Mouse (Mus musculus) forebrain, embryonic 14.5 days (tissue): ENCODE results near the gene Pik3r1. TPM values are rescaled to one million over a fixed set of nuclear protein-coding genes. Genes with fewer than 3 reads are reported as not detected.

Experiments used
- ATAC-seq: fragments of 200-750 bp; cut with Nextera tagmentation; 2 replicates; pipeline ENCODE4 v1.8.0; 2017; ENCODE audit warnings: mild to moderate bottlenecking, moderate library complexity
- DNase-seq: peaks from one replicate; pipeline ENCODE4 v3.0.0-alpha.2; 2015; ENCODE audit warnings: low spot score
- H3K27ac ChIP-seq: fragments of 300-500 bp; sonication (generic); 2 replicates; pipeline ENCODE4 v1.5.1; 2014; ENCODE audit warnings: low read depth, mild to moderate bottlenecking, control low read depth, low read length, moderate library complexity
- H3K27me3 ChIP-seq: fragments of 300-500 bp; sonication (generic); replicated peaks from 2 replicates; pipeline ENCODE4 v1.6.1; 2014; ENCODE audit warnings: low read length, control low read depth, mixed read lengths; ENCODE audit not compliant: control insufficient read depth, insufficient read depth
- H3K36me3 ChIP-seq: fragments of 300-500 bp; sonication (generic); 2 replicates; pipeline ENCODE4 v1.6.1; 2014; ENCODE audit warnings: low read length, control low read depth; ENCODE audit not compliant: control insufficient read depth, insufficient read depth
- H3K4me1 ChIP-seq: fragments of 300-500 bp; sonication (generic); 2 replicates; pipeline ENCODE4 v1.6.1; 2014; ENCODE audit warnings: antibody characterized with exemption, low read length, control low read depth; ENCODE audit not compliant: control insufficient read depth, insufficient read depth
- H3K4me2 ChIP-seq: fragments of 300-500 bp; sonication (generic); 2 replicates; pipeline ENCODE4 v1.6.1; 2014; ENCODE audit warnings: mild to moderate bottlenecking, control low read depth, low read length
- H3K4me3 ChIP-seq: fragments of 300-500 bp; sonication (generic); 2 replicates; pipeline ENCODE4 v1.5.1; 2014; ENCODE audit warnings: low read depth, low read length, control low read depth
- H3K9ac ChIP-seq: fragments of 300-500 bp; sonication (generic); 2 replicates; pipeline ENCODE4 v1.6.1; 2014; ENCODE audit warnings: mild to moderate bottlenecking, low read length, control low read depth, moderate library complexity
- H3K9me3 ChIP-seq: fragments of 300-500 bp; sonication (generic); replicated peaks from 2 replicates; pipeline ENCODE4 v1.6.1; 2016; ENCODE audit warnings: low read length, control low read depth, mixed read lengths; ENCODE audit not compliant: control insufficient read depth
- WGBS: fragments of 180-500 bp; shearing (Covaris S2); extraction: QIAGEN DNeasy Blood & Tissue Kit; methylation state at CpG from one replicate; pipeline ENCODE4 v1.1.7; 2014; 5-methylcytosine and 5-hydroxymethylcytosine counted together
- polyA plus RNA-seq: library from polyadenylated mRNA; unstranded; fragments of >200 nt; fragmentation: Nextera tagmentation; extraction: Ambion mirVana; gene quantifications from 2 replicates; pipeline ENCODE4 v1.2.1, GENCODE M21; 2014

The Pik3r1 gene
- polyA plus RNA-seq, 1 experiment from 2014 or later: 26.8 TPM

- Histone ChIP-seq H3K4me1 (0 out of 2 replicates have a peak, but pooled peaks cover 2% of the 10 kb centered on the region), H3K9ac (no peak overlapping the region), H3K4me2 (no peak overlapping the region), H3K27me3 (no peaks in the 10 kb centered on the region), H3K4me3 (no peak overlapping the region), H3K27ac (no peak overlapping the region), H3K9me3 (no peaks in the 10 kb centered on the region), H3K36me3 (no peaks in the 10 kb centered on the region)
- ATAC-seq: no peak
- 83% methylated on average over 16 of the region's 16 CpGs for WGBS
- no peak for DNase-seq
Measured at GRCm38 (mm10) chr13:101736521-101737387, 31.3 kb downstream of the Pik3r1 start.

- 0 out of 2 replicates have a peak, but pooled peaks cover 2% of the 10 kb centered on the region for H3K4me1 ChIP-seq
- H3K4me3 ChIP-seq: no peak overlapping the region
- WGBS: 67% methylated on average over 8 of the region's 8 CpGs
- no peak overlapping the region for H3K4me2 ChIP-seq
- no peak; the same call in 1 of the 2 replicates for ATAC-seq
- DNase-seq: peak; percentile 58
- no peak overlapping the region for H3K9ac ChIP-seq
- no peaks in the 10 kb centered on the region for H3K36me3 ChIP-seq
- no peaks in the 10 kb centered on the region for H3K9me3 ChIP-seq
- H3K27me3 ChIP-seq: no peaks in the 10 kb centered on the region
- no peak overlapping the region for H3K27ac ChIP-seq
Measured at GRCm38 (mm10) chr13:101735364-101736120, 32.5 kb downstream of the Pik3r1 start.

GRCm38 (mm10) chr13:101734227-101734626 lies 33.8 kb downstream of the Pik3r1 start:
- 67% methylated on average over 7 of the region's 7 CpGs for WGBS
- Histone ChIP-seq H3K4me3 (no peak overlapping the region), H3K9me3 (no peaks in the 10 kb centered on the region), H3K36me3 (no peaks in the 10 kb centered on the region), H3K9ac (no peak overlapping the region), H3K4me1 (peaks cover 11% of the 10 kb centered on the region; the same call in 1 of the 2 replicates), H3K4me2 (no peak overlapping the region), H3K27ac (no peak overlapping the region), H3K27me3 (no peaks in the 10 kb centered on the region)
- DNase-seq (no peak), ATAC-seq (no peak)

GRCm38 (mm10) chr13:101732675-101733074 lies 35.3 kb downstream of the Pik3r1 start:
- Histone ChIP-seq H3K27me3 (no peaks in the 10 kb centered on the region), H3K36me3 (no peaks in the 10 kb centered on the region), H3K27ac (no peak overlapping the region), H3K4me1 (peaks cover 9% of the 10 kb centered on the region; the same call in 1 of the 2 replicates), H3K4me3 (no peak overlapping the region), H3K9ac (no peak overlapping the region), H3K4me2 (no peak overlapping the region), H3K9me3 (no peaks in the 10 kb centered on the region)
- WGBS: 87% methylated on average over 10 of the region's 10 CpGs
- no peak for ATAC-seq
- no peak for DNase-seq

- H3K27ac ChIP-seq: no peak overlapping the region
- no peak overlapping the region for H3K4me3 ChIP-seq
- H3K36me3 ChIP-seq: no peaks in the 10 kb centered on the region
- no peak overlapping the region for H3K4me2 ChIP-seq
- no peak for DNase-seq
- no peak for ATAC-seq
- no peaks in the 10 kb centered on the region for H3K9me3 ChIP-seq
- H3K9ac ChIP-seq: no peak overlapping the region
- 83% methylated on average over 7 of the region's 7 CpGs for WGBS
- no peaks in the 10 kb centered on the region for H3K27me3 ChIP-seq
- H3K4me1 ChIP-seq: peaks cover 9% of the 10 kb centered on the region; the same call in 1 of the 2 replicates
Measured at GRCm38 (mm10) chr13:101731777-101732176, 36.2 kb downstream of the Pik3r1 start.

GRCm38 (mm10) chr13:101730351-101730750 lies 37.7 kb downstream of the Pik3r1 start:
- H3K4me2 ChIP-seq: no peak overlapping the region
- peaks cover 9% of the 10 kb centered on the region; the same call in 1 of the 2 replicates for H3K4me1 ChIP-seq
- no peak overlapping the region for H3K4me3 ChIP-seq
- H3K27me3 ChIP-seq: no peaks in the 10 kb centered on the region
- H3K36me3 ChIP-seq: no peaks in the 10 kb centered on the region
- H3K9ac ChIP-seq: no peak overlapping the region
- DNase-seq: no peak
- H3K9me3 ChIP-seq: no peaks in the 10 kb centered on the region
- no peak for ATAC-seq
- H3K27ac ChIP-seq: no peak overlapping the region
- WGBS: 92% methylated on average over 8 of the region's 8 CpGs

- H3K36me3 ChIP-seq: no peaks in the 10 kb centered on the region
- H3K4me2 ChIP-seq: no peak overlapping the region
- H3K9ac ChIP-seq: no peak overlapping the region
- H3K9me3 ChIP-seq: no peaks in the 10 kb centered on the region
- ATAC-seq (peak; percentile 40; the same call in 1 of the 2 replicates), DNase-seq (peak; percentile 54)
- H3K4me1 ChIP-seq: peaks cover 9% of the 10 kb centered on the region; the same call in 1 of the 2 replicates
- H3K27me3 ChIP-seq: no peaks in the 10 kb centered on the region
- 48% methylated on average over 4 of the region's 4 CpGs for WGBS
- no peak overlapping the region for H3K27ac ChIP-seq
- H3K4me3 ChIP-seq: no peak overlapping the region
Measured at GRCm38 (mm10) chr13:101729248-101730055, 38.6 kb downstream of the Pik3r1 start.

GRCm38 (mm10) chr13:101728816-101729215 lies 39.2 kb downstream of the Pik3r1 start:
- DNase-seq (peak; percentile 50), ATAC-seq (0 out of 2 replicates have a peak, but pooled peaks have one; percentile 67)
- 65% methylated on average over 7 of the region's 7 CpGs for WGBS

More at GRCm38 (mm10) chr13:101728816-101729215, 39.2 kb downstream of the Pik3r1 start:
- Histone ChIP-seq H3K27ac (no peak overlapping the region), H3K4me3 (no peak overlapping the region), H3K36me3 (no peaks in the 10 kb centered on the region), H3K27me3 (no peaks in the 10 kb centered on the region), H3K4me2 (no peak overlapping the region), H3K9me3 (no peaks in the 10 kb centered on the region), H3K9ac (no peak overlapping the region), H3K4me1 (peaks cover 9% of the 10 kb centered on the region; the same call in 1 of the 2 replicates)
